Mouse (Mus musculus) spleen, postnatal 14 days (tissue): Measurements from ENCODE around the gene Pip5kl1.

ENCODE experiments used
- DNase-seq, 2 experiments: peaks; one replicate each; pipeline ENCODE4 v3.0.0; 2021 to 2022; ENCODE audit warnings: low spot score in 2 of 2

Pip5kl1 gene

GRCm38 (mm10) chr2:32547964-32548739 lies 26.4 kb upstream of the Pip5kl1 start:
- no peak for DNase-seq

DNA sequence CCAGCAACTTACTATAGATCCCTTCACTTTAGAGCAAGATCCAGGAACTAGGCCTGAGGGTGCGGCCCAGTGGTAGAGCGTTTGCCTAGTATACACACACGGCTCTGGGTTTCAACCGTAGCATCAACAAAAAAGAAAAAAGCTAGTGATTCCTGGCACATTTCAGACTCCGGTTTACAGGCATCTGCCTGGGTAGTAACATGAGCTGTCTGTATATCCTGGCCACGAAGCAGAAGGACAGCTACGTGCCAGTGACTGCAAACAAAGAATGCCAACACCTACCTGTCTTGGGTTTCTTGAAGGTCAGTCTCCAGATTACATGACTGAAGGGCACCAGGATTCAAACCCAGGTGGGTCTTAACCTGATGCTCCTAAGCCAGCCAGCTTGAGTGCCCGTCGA lies 25.4 kb upstream of the Pip5kl1 start:
- no peak for DNase-seq

DNA sequence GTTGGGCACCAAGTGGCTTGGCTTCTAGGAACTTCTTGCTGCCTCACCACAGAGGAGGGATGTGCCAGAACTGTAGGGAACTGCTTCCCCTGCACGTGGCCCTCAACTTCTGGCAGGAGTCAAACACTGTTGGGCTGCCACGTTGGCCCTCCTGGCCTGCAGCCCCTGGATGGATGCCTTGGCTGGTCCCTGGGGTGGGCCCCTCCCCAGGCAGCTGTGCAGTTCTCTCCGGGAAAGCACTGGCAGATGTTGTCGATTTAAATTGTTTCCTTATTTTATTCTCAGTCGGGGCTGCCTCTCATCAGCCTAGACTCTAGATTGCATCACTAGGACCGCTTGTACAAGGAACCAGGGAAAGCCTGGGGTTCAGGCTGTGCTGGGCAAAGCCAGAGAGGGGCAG lies 24.8 kb upstream of the Pip5kl1 start:
- no peak for DNase-seq

DNA sequence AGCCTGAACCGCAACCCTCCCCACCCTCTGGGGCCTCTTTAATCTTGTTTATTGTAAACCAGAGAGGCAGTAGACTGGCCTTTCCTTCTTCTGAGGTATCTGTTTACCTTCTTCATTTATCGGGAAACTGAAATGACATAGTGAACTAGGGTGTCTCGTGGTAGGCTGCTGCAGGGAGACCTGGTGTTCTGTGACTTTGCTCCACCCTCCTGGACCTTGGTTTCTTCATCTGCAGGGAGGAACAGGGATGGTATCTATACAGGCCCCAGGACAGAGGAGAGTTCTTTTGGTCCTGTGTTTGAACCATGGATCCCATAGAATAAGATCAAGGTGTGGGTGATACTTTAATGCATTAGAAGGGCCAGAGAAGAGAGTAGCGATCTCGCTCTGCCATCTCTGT lies 23.4 kb upstream of the Pip5kl1 start:
- no peak for DNase-seq

DNA sequence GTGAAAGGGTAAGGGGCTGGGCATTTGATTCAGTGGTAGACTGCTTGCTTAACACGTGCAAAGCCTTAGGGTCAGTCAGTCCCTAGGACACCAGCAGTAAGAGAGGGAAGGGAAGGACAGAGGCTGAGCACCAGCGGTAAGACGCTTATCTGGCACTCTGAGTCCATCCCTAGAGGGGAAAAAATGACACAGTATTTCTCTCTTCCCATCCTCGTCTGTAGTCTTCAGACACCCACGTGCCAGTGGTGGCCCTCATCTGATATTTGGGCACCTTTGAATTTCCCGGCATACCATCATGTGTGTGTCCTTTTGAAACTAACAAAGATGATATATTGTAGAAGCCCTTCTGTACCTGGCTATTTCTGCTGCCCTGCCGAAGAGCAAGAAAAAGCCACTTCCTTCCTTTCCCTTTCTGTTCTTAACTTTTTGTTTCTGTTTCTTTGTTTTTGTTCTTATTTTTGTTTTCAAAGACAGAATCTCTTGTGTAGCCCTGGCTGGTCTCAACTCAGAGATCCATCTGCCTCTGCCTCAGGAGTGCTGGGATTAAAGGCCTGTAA lies 20.9 kb upstream of the Pip5kl1 start:
- no peak for DNase-seq

DNA sequence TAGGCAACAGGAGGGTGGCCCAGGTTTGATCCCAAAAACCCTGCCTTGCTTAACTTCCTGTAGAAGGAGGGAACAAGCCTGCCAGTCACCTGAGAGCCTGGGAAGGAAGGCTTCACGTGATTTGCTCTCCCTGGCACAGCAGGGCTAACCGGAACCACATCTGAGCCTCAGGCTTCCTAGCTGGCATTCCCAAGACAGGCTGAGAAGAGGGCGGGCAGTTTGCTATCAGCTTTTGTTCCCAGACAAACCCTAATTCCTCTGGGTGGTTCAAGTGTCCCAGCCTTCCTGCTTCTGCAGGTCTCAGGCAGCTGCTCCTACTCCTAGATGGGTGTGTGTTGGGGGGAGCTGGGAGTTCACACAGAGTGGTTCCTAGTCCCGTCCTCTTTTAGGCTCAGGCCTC lies 19.1 kb upstream of the Pip5kl1 start:
- no peak for DNase-seq

GRCm38 (mm10) chr2:32556019-32556418 lies 18.6 kb upstream of the Pip5kl1 start:
- DNase-seq: no peak

DNA sequence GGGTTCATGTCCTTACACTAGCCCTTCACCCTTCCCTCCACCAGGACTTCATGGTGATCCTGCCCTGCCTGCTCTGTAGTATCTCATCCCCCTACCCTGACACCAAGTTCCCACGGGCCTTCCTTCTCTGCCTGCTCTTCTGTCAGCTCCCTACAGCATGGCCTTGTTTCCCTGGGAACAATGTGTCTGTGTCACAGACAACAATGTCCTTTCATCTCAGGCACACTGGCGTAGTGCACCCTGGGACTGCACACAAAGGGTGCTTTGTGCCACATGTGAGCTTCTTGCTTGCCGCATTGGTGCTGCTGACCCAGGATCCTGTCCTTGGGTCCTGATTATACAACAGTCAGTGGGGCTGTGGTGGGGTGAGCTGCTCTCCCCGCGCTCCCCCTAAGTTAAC lies 15.0 kb upstream of the Pip5kl1 start:
- DNase-seq: no peak

DNA sequence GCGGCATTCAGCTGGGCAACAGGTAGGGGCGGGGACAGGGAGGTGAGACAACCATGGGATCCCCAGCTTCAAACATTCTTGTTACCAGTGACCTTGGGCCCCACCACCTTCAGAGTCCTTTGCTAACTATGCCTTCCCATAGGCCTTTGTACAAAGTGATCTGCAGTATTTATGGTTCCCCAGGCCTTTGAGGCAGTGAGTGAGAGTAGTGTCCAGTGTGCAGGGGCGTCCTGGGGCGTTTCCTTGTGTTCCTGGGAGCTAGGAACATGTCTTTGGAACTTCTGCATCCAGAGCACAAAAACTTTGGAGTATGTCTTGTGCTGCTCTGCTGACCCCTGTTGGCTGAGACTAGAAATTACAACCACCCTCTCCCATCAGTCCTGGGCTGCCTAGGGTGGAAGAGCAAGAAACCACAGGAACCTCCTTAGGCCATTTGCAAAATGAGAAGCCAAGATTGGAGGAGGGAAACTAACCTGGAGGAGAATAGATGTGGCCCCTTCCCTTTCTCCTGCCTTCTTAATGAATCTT lies 8.0 kb upstream of the Pip5kl1 start:
- peak in 1 of 2 experiments; percentile 48 for DNase-seq

DNA sequence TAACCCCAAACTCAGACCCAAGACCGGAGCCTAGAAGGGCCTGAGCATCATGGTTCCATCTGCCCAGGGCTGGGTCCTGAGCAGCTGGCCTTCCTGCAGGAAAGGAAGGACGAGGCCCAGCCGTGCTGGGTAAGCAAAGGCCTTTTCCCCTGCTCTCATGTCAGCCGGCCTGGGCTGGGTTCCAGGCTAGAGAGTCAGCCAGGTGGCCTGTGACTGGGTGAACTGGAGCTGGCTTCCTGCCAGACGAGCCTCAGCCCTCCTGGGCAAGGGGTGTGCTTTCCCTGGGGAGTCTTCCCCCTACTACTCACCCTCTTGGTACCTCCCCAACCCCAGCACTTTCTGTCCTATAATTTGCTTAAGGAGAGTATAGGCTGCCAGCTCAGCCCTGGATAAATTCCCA lies 6.4 kb upstream of the Pip5kl1 start:
- no peak for DNase-seq

DNA sequence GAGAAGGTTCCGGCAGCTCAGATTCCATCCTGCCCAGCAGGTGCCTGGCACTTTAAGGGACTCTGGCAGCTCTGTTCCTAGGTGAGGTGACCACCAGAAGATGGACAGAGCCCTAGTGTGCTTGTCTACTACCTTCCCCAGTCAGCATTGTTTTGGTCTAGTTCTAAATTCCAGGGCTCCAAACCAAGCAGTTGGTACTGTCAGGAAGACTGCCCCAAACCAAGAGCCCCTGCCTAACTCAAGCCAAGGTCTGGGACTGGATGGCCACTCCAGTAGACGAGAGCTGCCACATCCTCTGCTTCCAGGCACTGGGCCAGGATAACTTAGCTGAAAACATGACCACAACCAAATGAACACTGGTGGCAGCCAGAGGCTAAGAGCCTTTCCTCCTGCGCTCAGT lies 5.7 kb upstream of the Pip5kl1 start:
- DNase-seq: no peak

DNA sequence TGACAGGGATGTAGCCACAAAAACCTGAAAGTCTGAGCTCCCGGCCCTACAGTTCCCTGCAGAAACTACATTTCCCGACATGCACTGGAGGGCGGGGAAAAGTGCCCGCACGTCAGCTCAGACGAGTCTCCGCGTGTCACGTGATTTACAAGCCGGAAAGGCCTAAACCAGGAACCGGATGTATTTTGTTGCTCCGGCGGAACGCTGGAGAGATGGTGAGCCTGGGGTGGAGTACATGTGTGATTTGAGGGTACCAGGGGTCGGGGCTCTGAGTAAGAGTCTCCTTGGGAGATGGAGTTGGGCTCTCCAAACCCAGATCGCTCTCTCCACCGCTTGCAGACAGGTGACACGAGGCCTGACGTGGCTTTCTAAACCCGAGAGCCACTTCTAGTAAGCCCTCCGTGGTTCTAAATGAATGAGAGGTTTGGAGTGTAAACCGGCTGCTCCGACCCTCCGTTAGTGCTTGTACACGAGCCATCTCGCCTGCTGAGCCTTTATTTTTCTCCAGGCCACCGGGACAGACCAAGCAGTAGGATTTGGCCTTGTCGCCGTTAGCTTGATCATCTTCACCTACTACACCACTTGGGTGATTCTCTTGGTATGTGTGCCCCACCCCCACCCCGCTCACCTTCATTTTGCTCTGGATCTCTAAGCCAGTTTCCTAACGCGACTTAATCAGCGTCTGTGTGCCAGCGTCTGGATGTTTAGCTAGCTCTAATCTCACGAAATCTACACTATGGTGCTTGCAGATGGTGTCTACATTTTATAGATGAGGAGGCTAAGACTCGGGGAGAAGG lies 3.7 kb upstream of the Pip5kl1 start, which contains the start of gene Dpm2:
TSS of gene Dpm2 (plus strand) at position 161 of the 797 bp plus-strand sequence.
- DNase-seq: peak; percentile 73 to 85

- no peak for DNase-seq
Measured at GRCm38 (mm10) chr2:32572196-32572595, 2.4 kb upstream of the Pip5kl1 start.

DNA sequence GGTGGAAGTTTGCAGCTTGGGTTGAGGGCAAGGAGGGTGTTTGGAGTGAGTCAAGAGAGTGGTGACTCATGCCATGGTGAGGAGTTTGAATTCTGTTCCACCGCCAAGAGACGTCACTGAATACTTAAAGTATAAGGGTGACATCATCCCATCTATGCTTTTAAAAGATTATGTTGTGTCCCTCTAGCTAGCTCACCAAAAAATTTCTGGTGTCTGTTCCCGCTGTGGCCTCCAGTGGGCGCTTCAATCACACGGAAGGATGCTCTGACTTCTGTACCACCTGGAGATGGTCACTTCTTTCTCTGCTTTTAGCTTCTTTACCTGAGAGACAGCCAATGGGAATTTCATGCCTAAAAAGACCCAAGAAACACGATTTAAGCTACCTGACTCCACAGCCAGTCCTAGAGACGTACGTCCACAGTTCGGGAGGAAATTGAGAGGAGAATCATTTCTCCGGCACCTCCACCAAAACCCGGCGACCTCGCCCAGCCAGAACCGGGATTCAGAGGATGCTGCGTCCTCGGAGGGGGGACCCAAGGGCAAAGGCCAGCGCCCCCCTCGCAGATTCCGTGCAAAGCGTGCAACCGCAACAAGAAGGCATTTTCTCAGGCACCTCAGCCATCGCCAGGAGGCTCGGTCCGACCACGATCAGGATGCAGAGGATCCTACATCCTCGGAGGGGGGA lies 446 bp downstream of the Pip5kl1 start:
- DNase-seq: peak in 1 of 2 experiments; percentile 53

DNA sequence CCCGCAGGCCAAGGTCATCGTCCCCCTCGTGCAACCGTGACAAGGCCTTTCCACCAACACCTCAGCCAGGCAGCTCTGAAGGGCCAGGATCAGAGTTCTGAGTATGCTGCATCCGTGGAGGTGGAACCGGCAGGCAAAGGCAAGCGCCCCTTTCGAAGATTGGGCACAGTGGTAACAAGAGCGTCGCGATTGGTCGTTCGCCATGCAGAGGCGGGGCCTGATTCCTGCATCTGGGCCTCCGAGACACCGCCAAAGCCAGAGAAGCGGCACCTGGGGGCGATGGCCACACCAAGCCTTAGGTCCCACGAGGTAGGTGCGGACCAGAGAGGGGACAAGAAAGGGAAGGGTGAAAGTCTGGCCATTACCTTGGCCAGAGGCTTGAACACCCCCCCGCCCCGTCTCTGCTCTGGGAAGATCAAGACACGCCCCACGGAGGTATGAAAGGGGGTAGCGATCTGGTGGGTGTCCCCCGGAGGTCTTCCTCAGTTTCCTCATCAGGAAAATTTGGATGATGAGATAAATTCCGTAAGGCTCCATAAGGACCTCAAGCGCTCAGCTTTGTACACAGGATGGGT lies 1.1 kb downstream of the Pip5kl1 start, which contains the start of gene 9430097D07Rik:
TSS of gene 9430097D07Rik (minus strand) at position 99 of the 575 bp plus-strand sequence.
- no peak for DNase-seq

- no peak for DNase-seq
Measured at GRCm38 (mm10) chr2:32576532-32576931, 1.9 kb downstream of the Pip5kl1 start.

- no peak for DNase-seq
Measured at GRCm38 (mm10) chr2:32578146-32579046, 3.8 kb downstream of the Pip5kl1 start.

- no peak for DNase-seq
Measured at GRCm38 (mm10) chr2:32581450-32582095, 7.0 kb downstream of the Pip5kl1 start.
